Mouse (Mus musculus): ENCODE results near the gene Rrp7a.

DNA sequence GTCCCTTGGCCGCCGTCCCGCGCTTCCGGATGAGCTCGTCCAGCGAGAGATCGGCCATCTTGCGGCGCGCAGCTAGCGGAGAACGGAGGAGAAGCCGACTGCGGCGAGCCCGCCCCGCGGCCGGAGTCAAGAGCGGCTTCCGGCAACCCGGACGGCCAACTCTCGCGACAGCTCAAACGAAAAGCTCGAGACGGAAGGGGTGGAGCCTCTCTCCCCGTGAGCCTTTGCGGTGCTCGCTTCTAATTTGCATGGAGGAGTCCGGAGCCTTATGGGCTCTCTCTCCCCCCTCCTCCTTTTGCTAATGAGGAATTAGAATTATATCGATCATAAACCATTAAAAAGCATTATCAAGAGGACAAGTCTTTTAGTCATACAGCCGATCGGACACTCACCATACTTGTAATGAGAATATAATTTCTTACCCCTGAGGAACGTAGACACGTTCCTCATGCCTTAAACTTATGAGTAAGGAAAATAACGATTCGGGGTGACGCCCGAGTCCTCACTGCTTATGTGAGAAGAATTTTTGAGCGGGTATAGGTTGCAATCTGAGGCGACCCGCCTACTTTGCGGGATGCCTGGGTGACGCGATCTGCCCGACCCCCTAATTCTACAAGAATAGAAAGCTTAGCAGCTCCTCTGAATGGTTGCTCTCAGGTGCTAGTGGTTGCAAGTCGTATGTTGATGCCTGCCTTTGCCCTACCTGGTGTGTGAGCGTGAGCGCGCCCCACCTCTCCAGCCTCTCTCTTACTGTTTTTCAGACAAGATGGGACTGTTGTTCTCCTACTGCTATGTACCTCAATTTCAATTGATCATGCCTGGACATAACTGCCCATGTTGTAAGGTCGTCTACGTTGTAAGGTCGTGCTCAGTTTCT is 26.8 kb upstream of the Rrp7a start, which contains the start of gene Poldip3:
- no peak for TF ChIP-seq CTCF (IDR thresholded peaks at IDR 0.05; ENCODE audit: control insufficient read depth, insufficient read depth, insufficient replicate concordance, low read depth, low read length)
- peak; percentile 93 for TF ChIP-seq POLR2A (IDR thresholded peaks at IDR 0.05; ENCODE audit: control insufficient read depth, low read depth, low read length)
